Mouse (Mus musculus): ENCODE results near the gene Slc5a4a. TPM values are rescaled to one million over a fixed set of nuclear protein-coding genes. Genes with fewer than 3 reads are reported as not detected.

Slc5a4a gene
- total RNA-seq, 2 experiments from 2014 or later: not detected

DNA sequence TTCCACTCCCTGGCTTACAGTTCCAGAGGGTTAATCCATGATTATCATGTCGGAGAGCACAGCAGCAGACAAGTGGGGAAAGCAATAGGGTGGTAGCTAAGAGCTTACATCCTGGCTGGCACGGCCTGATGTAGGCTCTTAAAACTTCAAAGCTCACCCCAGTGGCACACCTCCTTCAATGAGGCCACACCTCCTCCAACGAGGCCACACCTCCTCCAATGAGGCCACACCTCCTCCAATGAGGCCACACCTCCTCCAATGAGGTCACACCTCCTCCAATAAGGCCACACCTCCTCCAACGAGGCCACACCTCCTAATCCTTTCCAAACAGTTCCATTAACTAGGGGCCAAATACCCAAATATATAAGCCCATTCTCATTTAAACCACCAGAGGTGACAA lies 66.9 kb downstream of the Slc5a4a start:
- intact Hi-C loops (cut with DNase I): no loop called here
- no peak for DNase-seq (ENCODE audit: low spot score in 2 of 2)

DNA sequence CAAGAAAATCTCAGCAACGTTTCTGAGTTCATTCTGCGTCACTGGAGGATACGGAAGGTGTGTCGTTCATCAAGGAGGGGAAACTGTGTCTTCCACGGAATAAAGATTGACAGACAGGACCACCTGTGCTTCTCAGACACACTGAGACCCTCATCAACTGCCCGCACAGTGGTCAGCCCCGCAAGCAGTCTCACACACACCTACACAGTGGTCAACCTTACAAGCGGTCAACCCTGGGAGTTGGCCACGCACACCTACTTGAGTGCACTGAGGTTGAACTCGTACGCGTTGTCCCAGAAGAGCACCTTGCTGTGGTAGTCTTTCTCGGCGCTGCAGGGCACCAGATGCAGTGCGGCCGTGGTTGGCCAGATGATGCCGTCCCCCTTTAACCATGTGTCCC lies 69.8 kb downstream of the Slc5a4a start:
- DNase-seq (ENCODE audit: low spot score in 2 of 2): no peak
- intact Hi-C loops (cut with DNase I): no loop called here

DNA sequence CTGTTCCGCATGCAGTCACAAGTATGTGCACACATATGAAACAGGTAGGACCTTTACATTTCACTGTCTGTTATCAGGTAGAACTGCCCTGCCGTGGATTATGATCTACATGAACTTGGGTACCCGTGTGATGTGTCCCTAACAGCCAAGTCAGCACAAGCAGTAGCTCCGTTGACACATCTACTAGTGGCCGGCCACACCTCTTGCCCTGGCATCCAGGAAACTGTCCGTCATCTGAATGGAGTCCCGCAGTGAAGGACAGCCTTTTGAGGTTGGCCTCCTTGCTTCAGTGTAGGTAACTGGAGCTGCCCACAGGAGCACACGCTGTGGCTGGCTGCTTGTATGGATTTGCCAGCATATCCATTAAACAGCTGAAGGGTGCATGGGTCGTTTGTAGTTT lies 71.0 kb downstream of the Slc5a4a start:
- intact Hi-C loops (cut with DNase I): no loop called here
- no peak for DNase-seq (ENCODE audit: low spot score in 2 of 2)

DNA sequence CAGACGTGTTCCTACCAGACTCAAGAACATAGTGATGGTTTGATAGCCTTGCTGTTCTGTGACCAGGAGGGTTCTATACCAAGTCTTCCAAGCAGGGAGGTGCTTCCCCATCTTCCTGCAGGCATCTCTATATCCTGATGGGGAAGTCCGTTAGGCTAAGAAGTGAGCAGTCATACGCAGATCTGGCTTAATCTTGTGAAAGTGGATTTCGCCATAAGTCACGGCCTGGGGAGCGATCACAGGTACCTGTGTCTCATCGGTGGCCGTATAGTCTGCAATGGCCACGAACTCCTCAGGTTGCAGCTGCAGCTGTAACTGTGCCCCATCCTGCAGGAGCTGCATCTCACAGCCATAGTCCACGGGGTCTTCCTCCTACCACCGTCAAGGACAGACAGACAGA lies 78.7 kb downstream of the Slc5a4a start:
- DNase-seq (ENCODE audit: low spot score in 2 of 2): no peak
- intact Hi-C loops (cut with DNase I): no loop called here

DNA sequence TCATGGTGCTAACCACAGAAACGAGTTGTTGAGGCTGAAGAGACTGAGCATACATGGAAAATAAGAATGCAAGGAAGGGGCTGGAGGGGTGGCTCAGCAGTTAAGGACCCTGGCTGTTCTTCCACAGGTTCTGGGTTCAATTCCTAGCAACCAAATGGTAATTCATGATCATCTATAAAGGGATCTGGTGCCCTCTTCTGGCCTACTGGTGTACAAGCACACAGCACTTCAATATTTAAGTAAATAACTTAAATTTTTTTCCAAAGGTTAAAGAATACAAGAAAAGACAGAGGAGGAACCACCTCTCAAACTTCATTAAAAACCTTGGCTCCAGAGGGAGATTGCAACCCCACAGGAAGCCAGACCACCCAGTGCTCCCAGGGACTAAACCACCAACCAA lies 82.4 kb downstream of the Slc5a4a start:
- DNase-seq (ENCODE audit: low spot score in 2 of 2): no peak

DNA sequence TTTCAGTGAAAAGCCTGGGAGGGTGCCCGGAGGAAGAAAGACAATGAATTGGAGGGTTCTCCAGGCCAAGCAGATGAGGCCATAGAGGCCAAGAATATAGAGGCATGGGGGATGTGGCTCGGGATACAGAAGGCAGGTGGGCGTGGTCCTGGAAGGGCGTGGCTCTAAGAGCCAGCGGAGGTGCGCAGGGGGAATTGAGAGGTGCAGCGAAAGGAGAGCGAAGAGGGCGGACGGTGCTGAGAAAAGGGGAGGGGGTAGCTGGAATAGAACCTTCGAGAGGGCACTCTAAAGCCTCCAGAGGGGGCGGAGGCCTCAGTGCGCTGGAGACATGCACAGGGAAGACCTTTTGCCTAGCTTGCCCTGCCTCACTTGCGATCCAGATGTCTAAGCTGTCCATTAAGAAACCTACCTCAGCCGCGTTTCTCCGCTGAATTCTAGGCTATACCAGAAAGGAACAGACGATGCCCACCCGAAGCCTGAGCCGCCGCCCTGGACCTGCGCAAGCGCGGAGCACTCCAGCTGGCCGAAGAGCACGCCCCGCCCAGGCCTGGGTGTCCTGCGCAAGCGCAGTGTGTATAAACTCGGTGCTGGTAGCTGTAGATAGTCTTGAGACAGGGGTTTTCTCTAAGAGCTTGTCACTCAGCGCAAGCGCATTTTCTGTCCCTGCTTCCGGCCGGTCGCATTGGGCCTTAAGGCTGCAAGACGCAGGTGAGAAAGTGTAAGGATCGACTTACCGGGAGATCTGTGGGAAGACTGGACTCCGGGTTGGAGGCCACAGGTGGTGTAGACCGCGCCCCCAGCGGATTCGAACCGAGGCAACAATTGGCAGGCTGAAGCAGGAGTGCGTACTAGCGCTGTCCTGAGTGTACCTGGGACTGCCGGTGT lies 90.3 kb downstream of the Slc5a4a start, which contains the start of gene Prmt2:
Gene Prmt2, minus strand, starts transcription at position 525 of the 885 bp plus-strand sequence.
- intact Hi-C loops (cut with DNase I): no loop called here
- peak; percentile 90 to 91 for DNase-seq (ENCODE audit: low spot score in 2 of 2)

More for the DNA sequence above, 82.4 kb downstream of the Slc5a4a start:
- intact Hi-C loops (cut with DNase I): no loop called here

Small RNA genes lying within 50 kb of the gene (microRNA-seq; reads per million reads assigned to microRNA genes)
- not detected for gene Mir678

Other genes with a start within 250 kb of the Slc5a4a start
- gene Smarcb1, start 225.8 kb upstream of the Slc5a4a start, total RNA-seq (2021): 10 to 100 TPM; 80.0 to 82.4 TPM
- gene Chchd10, start 214.3 kb upstream of the Slc5a4a start, total RNA-seq (2021): 100 to 1,000 TPM; 373 to 446 TPM
- 1 to 10 TPM in 1 of 2 experiments, under 1 TPM in 1; 0.79 to 1.7 TPM for gene Mmp11, start 211.0 kb upstream of the Slc5a4a start, total RNA-seq (2021)
- under 1 TPM in 1 of 2 experiments, not detected in 1; 0.35 TPM for gene Gm867, start 206.8 kb upstream of the Slc5a4a start, total RNA-seq (2021)
- gene Vpreb3, start 204.4 kb upstream of the Slc5a4a start, total RNA-seq (2021): not detected
- gene Gm5134, start 192.9 kb upstream of the Slc5a4a start, total RNA-seq (2021): not detected
- gene Zfp280b, start 114.8 kb upstream of the Slc5a4a start, total RNA-seq (2021): 10 to 100 TPM; 14.6 TPM
- gene Slc5a4b, start 36.5 kb upstream of the Slc5a4a start, total RNA-seq (2021): not detected
- 10 to 100 TPM; 51.4 to 55.4 TPM for gene Prmt2, start 90.4 kb downstream of the Slc5a4a start, total RNA-seq (2021)
- 100 to 1,000 TPM; 134 to 167 TPM for gene S100b, start 106.4 kb downstream of the Slc5a4a start, total RNA-seq (2021)
- gene Dip2a, start 197.8 kb downstream of the Slc5a4a start, total RNA-seq (2021): 10 to 100 TPM; 57.4 to 61.4 TPM